ENCODE assay signal across 24 mouse cellular contexts in genomic region chr13:93827745-93828144, GRCm38 (mm10). TPM values are rescaled to one million over a fixed set of nuclear protein-coding genes. Genes with fewer than 3 reads are reported as not detected.
DNase-seq lines count a peak whose midpoint lies in the region; ATAC-seq and TF ChIP-seq lines count a peak whose summit lies in the region.
"Had no signal": no experiment of that assay in that cellular context is flagged by ENCODE, and none has a peak within 500 bp of the region (broad histone marks: within the 10 kb centered on the region; RNA-seq: fewer than 3 reads in every experiment).

No protein-coding gene starts in this region.

- H3K4me3 ChIP-seq in kidney, embryonic 14.5 days (ENCODE audit: low read length), result no peak overlapping the region
- H3K4me3 ChIP-seq in kidney, adult 2 months (ENCODE audit: insufficient read depth, low read depth, low read length), result no peak overlapping the region
- H3K4me3 ChIP-seq in kidney, embryonic 16.5 days (ENCODE audit: low read length), result no peak overlapping the region
- H3K4me3 ChIP-seq in lung, embryonic 16.5 days (ENCODE audit: low read length), result no peak overlapping the region
- no peak overlapping the region for H3K4me3 ChIP-seq in midbrain, embryonic 11.5 days (ENCODE audit: low read depth, low read length)
- no peak overlapping the region for H3K4me3 ChIP-seq in midbrain, embryonic 15.5 days
- H3K4me3 ChIP-seq: embryonic facial prominence, embryonic 13.5 days; embryonic facial prominence, embryonic 15.5 days; erythroblast, embryonic 14.5 days; forebrain, embryonic 10.5 days; forebrain, embryonic 12.5 days had no signal

- no peak overlapping the region for H3K4me2 ChIP-seq in kidney, embryonic 14.5 days (replicated peaks; ENCODE audit: low read depth, low read length)
- no peak overlapping the region for H3K4me2 ChIP-seq in kidney, embryonic 16.5 days (replicated peaks; ENCODE audit: low read depth, low read length)
- H3K4me2 ChIP-seq in lung, embryonic 16.5 days (ENCODE audit: low read depth, low read length), result no peak overlapping the region
- no peak overlapping the region for H3K4me2 ChIP-seq in midbrain, embryonic 11.5 days
- H3K4me2 ChIP-seq in midbrain, embryonic 15.5 days, result no peak overlapping the region
- H3K4me2 ChIP-seq: embryonic facial prominence, embryonic 13.5 days; embryonic facial prominence, embryonic 15.5 days; forebrain, embryonic 12.5 days had no signal

- no peaks in the 10 kb centered on the region for H3K27me3 ChIP-seq in kidney, embryonic 14.5 days (ENCODE audit: control insufficient read depth, insufficient read depth, low read length)
- H3K27me3 ChIP-seq in kidney, adult 2 months (replicated peaks; ENCODE audit: control insufficient read depth, insufficient read depth, low read length), result no peaks in the 10 kb centered on the region
- no peaks in the 10 kb centered on the region for H3K27me3 ChIP-seq in kidney, embryonic 16.5 days (ENCODE audit: insufficient read depth, low read length)
- no peaks in the 10 kb centered on the region for H3K27me3 ChIP-seq in lung, embryonic 16.5 days (ENCODE audit: control insufficient read depth, insufficient read depth, low read depth, low read length)
- H3K27me3 ChIP-seq in midbrain, embryonic 11.5 days (ENCODE audit: control insufficient read depth, insufficient read depth, low read length), result no peaks in the 10 kb centered on the region
- H3K27me3 ChIP-seq in midbrain, embryonic 15.5 days (replicated peaks), result no peaks in the 10 kb centered on the region
- H3K27me3 ChIP-seq: embryonic facial prominence, embryonic 13.5 days; embryonic facial prominence, embryonic 15.5 days; forebrain, embryonic 12.5 days had no signal

- DNase-seq in kidney, adult 2 months, result no peak
- no peak for DNase-seq in kidney, postnatal 25 days
- no peak for DNase-seq in lung, postnatal 36 days
- peak; percentile 35 for DNase-seq in midbrain, embryonic 11.5 days (ENCODE audit: low spot score, missing footprints)
- DNase-seq: adrenal gland, adult 2 months; adrenal gland, postnatal 10 days; adrenal gland, postnatal 25 days; cerebellum, adult 11 months; cerebellum, adult 18-20 months; cerebellum, adult 8-10 months; cerebellum, adult 9-11 months; cerebellum, postnatal 14 days; cerebellum, postnatal 36 days; embryo, embryonic 11 days had no signal

- ATAC-seq in kidney, embryonic 14.5 days (ENCODE audit: low FRiP score, low TSS enrichment), result no peak
- 0 out of 2 replicates have a peak, but pooled peaks have one; percentile 42 for ATAC-seq in kidney, embryonic 16.5 days (ENCODE audit: low FRiP score, low TSS enrichment)
- peak; percentile 68 for ATAC-seq in lung, embryonic 16.5 days (ENCODE audit: low read depth)
- no peak for ATAC-seq in midbrain, embryonic 11.5 days (ENCODE audit: low FRiP score)
- ATAC-seq in midbrain, embryonic 15.5 days (replicated peaks), result no peak
- ATAC-seq: forebrain, embryonic 14.5 days had no signal

- peaks cover 5% of the 10 kb centered on the region; the same call in 1 of the 2 replicates for H3K4me1 ChIP-seq in kidney, embryonic 14.5 days (ENCODE audit: control insufficient read depth, insufficient read depth, low read length)
- no peaks in the 10 kb centered on the region for H3K4me1 ChIP-seq in kidney, adult 2 months (ENCODE audit: control insufficient read depth, insufficient read depth, low read length)
- 0 out of 2 replicates have a peak, but pooled peaks cover 4% of the 10 kb centered on the region for H3K4me1 ChIP-seq in kidney, embryonic 16.5 days (ENCODE audit: insufficient read depth, low read length)
- peaks cover 2% of the 10 kb centered on the region; the same call in 1 of the 2 replicates for H3K4me1 ChIP-seq in lung, embryonic 16.5 days (replicated peaks; ENCODE audit: control insufficient read depth, insufficient read depth, low read length)
- no peaks in the 10 kb centered on the region for H3K4me1 ChIP-seq in midbrain, embryonic 11.5 days (ENCODE audit: control insufficient read depth, insufficient read depth, low read length)
- H3K4me1 ChIP-seq in midbrain, embryonic 15.5 days, result no peaks in the 10 kb centered on the region
- H3K4me1 ChIP-seq: embryonic facial prominence, embryonic 15.5 days; forebrain, embryonic 10.5 days; forebrain, embryonic 12.5 days had no signal

- H3K27ac ChIP-seq in kidney, embryonic 14.5 days (ENCODE audit: low read depth, low read length), result peak overlapping the region; percentile 42; the same call in 1 of the 2 replicates
- no peak overlapping the region for H3K27ac ChIP-seq in kidney, adult 2 months (ENCODE audit: insufficient read depth, low read depth, low read length)
- no peak overlapping the region for H3K27ac ChIP-seq in kidney, embryonic 16.5 days (ENCODE audit: low read length)
- no peak overlapping the region for H3K27ac ChIP-seq in lung, embryonic 16.5 days (ENCODE audit: low read length)
- no peak overlapping the region for H3K27ac ChIP-seq in midbrain, embryonic 11.5 days (ENCODE audit: low read depth, low read length)
- H3K27ac ChIP-seq in midbrain, embryonic 15.5 days, result no peak overlapping the region
- H3K27ac ChIP-seq: embryonic facial prominence, embryonic 13.5 days; embryonic facial prominence, embryonic 15.5 days; forebrain, embryonic 10.5 days; forebrain, embryonic 12.5 days had no signal

- no peaks in the 10 kb centered on the region for H3K36me3 ChIP-seq in kidney, embryonic 14.5 days (ENCODE audit: control insufficient read depth, insufficient read depth, low read length)
- no peaks in the 10 kb centered on the region; the same call in 1 of the 2 replicates for H3K36me3 ChIP-seq in kidney, adult 2 months (ENCODE audit: control insufficient read depth, insufficient read depth, low read length)
- H3K36me3 ChIP-seq in kidney, embryonic 16.5 days (ENCODE audit: insufficient read depth, low read length), result no peaks in the 10 kb centered on the region
- H3K36me3 ChIP-seq in lung, embryonic 16.5 days (ENCODE audit: control insufficient read depth, insufficient read depth, low read length), result no peaks in the 10 kb centered on the region
- no peaks in the 10 kb centered on the region for H3K36me3 ChIP-seq in midbrain, embryonic 11.5 days (ENCODE audit: control insufficient read depth, insufficient read depth, low read length)
- no peaks in the 10 kb centered on the region for H3K36me3 ChIP-seq in midbrain, embryonic 15.5 days (replicated peaks)
- H3K36me3 ChIP-seq: embryonic facial prominence, embryonic 13.5 days; embryonic facial prominence, embryonic 15.5 days; forebrain, embryonic 10.5 days; forebrain, embryonic 12.5 days had no signal

- 51% methylated on average over 2 of the region's 2 CpGs for WGBS in kidney, embryonic 14.5 days
- 75% methylated on average over 2 of the region's 2 CpGs for WGBS in kidney, adult 2 months
- 46% methylated on average over 2 of the region's 2 CpGs for WGBS in kidney, embryonic 16.5 days
- 49% methylated on average over 2 of the region's 2 CpGs for WGBS in lung, embryonic 16.5 days
- WGBS in midbrain, embryonic 11.5 days, result 78% methylated on average over 2 of the region's 2 CpGs
- 74% methylated on average over 2 of the region's 2 CpGs for WGBS in midbrain, embryonic 15.5 days

- peaks cover 3% of the 10 kb centered on the region; the same call in 1 of the 2 replicates for H3K9me3 ChIP-seq in kidney, embryonic 14.5 days (ENCODE audit: control insufficient read depth, low read length)
- H3K9me3 ChIP-seq in kidney, embryonic 16.5 days (ENCODE audit: low read length), result no peaks in the 10 kb centered on the region; the same call in 1 of the 2 replicates
- H3K9me3 ChIP-seq in lung, embryonic 16.5 days (ENCODE audit: control insufficient read depth, low read length), result peaks cover 3% of the 10 kb centered on the region
- H3K9me3 ChIP-seq in midbrain, embryonic 11.5 days (ENCODE audit: control insufficient read depth, low read length), result no peaks in the 10 kb centered on the region
- H3K9me3 ChIP-seq in midbrain, embryonic 15.5 days, result no peaks in the 10 kb centered on the region
- H3K9me3 ChIP-seq: embryonic facial prominence, embryonic 13.5 days; forebrain, embryonic 10.5 days; forebrain, embryonic 12.5 days had no signal

- H3K9ac ChIP-seq in kidney, embryonic 14.5 days (ENCODE audit: low read depth, low read length), result no peak overlapping the region
- no peak overlapping the region for H3K9ac ChIP-seq in kidney, embryonic 16.5 days (replicated peaks; ENCODE audit: low read length)
- H3K9ac ChIP-seq in lung, embryonic 16.5 days (ENCODE audit: low read length), result no peak overlapping the region
- H3K9ac ChIP-seq in midbrain, embryonic 11.5 days (ENCODE audit: low read length), result no peak overlapping the region
- no peak overlapping the region for H3K9ac ChIP-seq in midbrain, embryonic 15.5 days
- H3K9ac ChIP-seq: embryonic facial prominence, embryonic 13.5 days; embryonic facial prominence, embryonic 15.5 days; forebrain, embryonic 12.5 days had no signal

- TF ChIP-seq CTCF in kidney, adult 2 months (conservative IDR thresholded peaks at IDR 0.05; ENCODE audit: insufficient read depth, insufficient read length, low read depth, low read length), result no peak

- no peak for TF ChIP-seq POLR2A in kidney, adult 2 months (IDR thresholded peaks at IDR 0.05; ENCODE audit: low read depth, low read length)

RNA-seq across cellular contexts. Expression of gene Arsb, which starts 56.3 kb away (rescaled TPM):
- polyA plus RNA-seq in kidney, embryonic 14.5 days (2014; fragmentation: Nextera tagmentation; extraction: Ambion mirVana), result 9.0 and 17.7 TPM in 2 replicates
- polyA plus RNA-seq in kidney, adult 2 months (2012; rRNA removed), result 114 and 117 TPM in 2 replicates
- 13.4 and 15.9 TPM in 2 replicates for polyA plus RNA-seq in kidney, embryonic 16.5 days (2015; fragmentation: Nextera tagmentation; extraction: Ambion mirVana)
- polyA plus RNA-seq in lung, embryonic 16.5 days (2015; fragmentation: Nextera tagmentation; extraction: Ambion mirVana), result 15.2 and 17.2 TPM in 2 replicates
- polyA plus RNA-seq in midbrain, embryonic 11.5 days (2014; fragmentation: Nextera tagmentation; extraction: Ambion mirVana), result 9.9 and 10.8 TPM in 2 replicates
- polyA plus RNA-seq in midbrain, embryonic 15.5 days (2015; fragmentation: Nextera tagmentation; extraction: Ambion mirVana), result 8.5 and 9.3 TPM in 2 replicates

Comparison
In these comparisons a context has a peak if more than half of its experiments do, and no peak if none do; other contexts are left out.
1. ATAC-seq: peak in kidney, embryonic 16.5 days (single experiment) and lung, embryonic 16.5 days (single experiment); none in kidney, embryonic 14.5 days (single experiment), midbrain, embryonic 11.5 days (single experiment) and midbrain, embryonic 15.5 days (single experiment).